Mouse (Mus musculus): ENCODE data around the gene Scrn1.

Gene Scrn1

GRCm38 (mm10) chr6:54566546-54566919 lies 244 bp upstream of the Scrn1 start:
- no peak for DNase-seq (ENCODE audit: low read depth, low spot score)

- DNase-seq (ENCODE audit: low read depth, low spot score): no peak
Observed at GRCm38 (mm10) chr6:54565012-54565411, 1.3 kb downstream of the Scrn1 start.

GRCm38 (mm10) chr6:54564506-54564991 lies 1.7 kb downstream of the Scrn1 start:
- DNase-seq (ENCODE audit: low read depth, low spot score): no peak

GRCm38 (mm10) chr6:54563561-54563960 lies 2.7 kb downstream of the Scrn1 start:
- no peak for DNase-seq (ENCODE audit: low read depth, low spot score)

GRCm38 (mm10) chr6:54562018-54562809 lies 4.1 kb downstream of the Scrn1 start:
- no peak for DNase-seq (ENCODE audit: low read depth, low spot score)

GRCm38 (mm10) chr6:54558466-54558865 lies 7.8 kb downstream of the Scrn1 start:
- DNase-seq (ENCODE audit: low read depth, low spot score): no peak

- DNase-seq (ENCODE audit: low read depth, low spot score): no peak
Observed at GRCm38 (mm10) chr6:54557671-54558070, 8.6 kb downstream of the Scrn1 start.

GRCm38 (mm10) chr6:54555816-54556215 lies 10.5 kb downstream of the Scrn1 start:
- no peak for DNase-seq (ENCODE audit: low read depth, low spot score)

- DNase-seq (ENCODE audit: low read depth, low spot score): no peak
Observed at GRCm38 (mm10) chr6:54554341-54555110, 11.8 kb downstream of the Scrn1 start.

- DNase-seq (ENCODE audit: low read depth, low spot score): no peak
Observed at GRCm38 (mm10) chr6:54553632-54554031, 12.7 kb downstream of the Scrn1 start.

GRCm38 (mm10) chr6:54552721-54553413 lies 13.4 kb downstream of the Scrn1 start:
- no peak for DNase-seq (ENCODE audit: low read depth, low spot score)

GRCm38 (mm10) chr6:54550801-54551323 lies 15.4 kb downstream of the Scrn1 start:
- no peak for DNase-seq (ENCODE audit: low read depth, low spot score)

- no peak for DNase-seq (ENCODE audit: low read depth, low spot score)
Observed at GRCm38 (mm10) chr6:54549311-54549710, 17.0 kb downstream of the Scrn1 start.

GRCm38 (mm10) chr6:54548314-54549019 lies 17.8 kb downstream of the Scrn1 start:
- DNase-seq (ENCODE audit: low read depth, low spot score): no peak

GRCm38 (mm10) chr6:54543646-54544045 lies 22.6 kb downstream of the Scrn1 start:
- DNase-seq (ENCODE audit: low read depth, low spot score): no peak

- DNase-seq (ENCODE audit: low read depth, low spot score): no peak
Observed at GRCm38 (mm10) chr6:54542836-54543235, 23.5 kb downstream of the Scrn1 start.

- DNase-seq (ENCODE audit: low read depth, low spot score): no peak
Observed at GRCm38 (mm10) chr6:54540252-54540887, 25.9 kb downstream of the Scrn1 start.

- DNase-seq (ENCODE audit: low read depth, low spot score): no peak
Observed at GRCm38 (mm10) chr6:54539396-54539795, 26.9 kb downstream of the Scrn1 start.

- DNase-seq (ENCODE audit: low read depth, low spot score): no peak
Observed at GRCm38 (mm10) chr6:54538773-54539173, 27.5 kb downstream of the Scrn1 start.

- no peak for DNase-seq (ENCODE audit: low read depth, low spot score)
Observed at GRCm38 (mm10) chr6:54537053-54537452, 29.2 kb downstream of the Scrn1 start.

- DNase-seq (ENCODE audit: low read depth, low spot score): no peak
Observed at GRCm38 (mm10) chr6:54535485-54535884, 30.8 kb downstream of the Scrn1 start.

Data from c-Kit-negative CD71-positive TER-119-positive erythroid progenitor cells, embryonic 14.5 days (primary cell).